Mouse (Mus musculus): ENCODE results near the gene C1qc.

- TF ChIP-seq POLR2A (IDR thresholded peaks at IDR 0.05; ENCODE audit: extremely low read depth, insufficient read depth, low read length), result no peak
- no peak for TF ChIP-seq CTCF (IDR thresholded peaks at IDR 0.05; ENCODE audit: extremely low read depth, insufficient read depth, low read length)
Observed at GRCm38 (mm10) chr4:136904767-136905539, 12.1 kb upstream of the C1qc start.
